Mouse (Mus musculus) midbrain, embryonic 12.5 days (tissue): Measurements from ENCODE around the gene Tango6. TPM values are rescaled to one million over a fixed set of nuclear protein-coding genes. Genes with fewer than 3 reads are reported as not detected.

Experiments used
- ATAC-seq: fragments of 200-750 bp; cut with Nextera tagmentation; 2 replicates; pipeline ENCODE4 v1.8.0; 2017; ENCODE audit warnings: low read depth, moderate TSS enrichment, moderate library complexity; ENCODE audit not compliant: low FRiP score
- H3K27ac ChIP-seq: fragments of 300-500 bp; sonication (generic); replicated peaks from 2 replicates; pipeline ENCODE4 v1.5.1; 2016; ENCODE audit warnings: mild to moderate bottlenecking
- H3K27me3 ChIP-seq: fragments of 300-500 bp; sonication (generic); 2 replicates; pipeline ENCODE4 v1.6.1; 2016; ENCODE audit warnings: mild to moderate bottlenecking
- H3K36me3 ChIP-seq: fragments of 300-500 bp; sonication (generic); 2 replicates; pipeline ENCODE4 v1.6.1; 2016
- H3K4me1 ChIP-seq: fragments of 300-500 bp; sonication (generic); 2 replicates; pipeline ENCODE4 v1.6.1; 2016
- H3K4me2 ChIP-seq: fragments of 300-500 bp; sonication (generic); replicated peaks from 2 replicates; pipeline ENCODE4 v1.6.1; 2016; ENCODE audit warnings: mild to moderate bottlenecking, moderate library complexity
- H3K4me3 ChIP-seq: fragments of 300-500 bp; sonication (generic); 2 replicates; pipeline ENCODE4 v1.5.1; 2016; ENCODE audit warnings: mild to moderate bottlenecking
- H3K9ac ChIP-seq: fragments of 300-500 bp; sonication (generic); replicated peaks from 2 replicates; pipeline ENCODE4 v1.6.1; 2016; ENCODE audit warnings: mild to moderate bottlenecking, moderate library complexity
- H3K9me3 ChIP-seq: fragments of 300-500 bp; sonication (generic); 2 replicates; pipeline ENCODE4 v1.6.1; 2016; ENCODE audit warnings: mild to moderate bottlenecking
- WGBS: fragments of 180-500 bp; shearing (Covaris S2); methylation state at CpG from one replicate; pipeline ENCODE4 v1.1.7; 2016; 5-methylcytosine and 5-hydroxymethylcytosine counted together
- polyA plus RNA-seq: library from polyadenylated mRNA; unstranded; fragments of >200 nt; fragmentation: Nextera tagmentation; extraction: Ambion mirVana; gene quantifications from 2 replicates; pipeline ENCODE4 v1.2.1, GENCODE M21; 2016

Tango6 gene
- polyA plus RNA-seq, 1 experiment from 2014 or later = 10.8 TPM

- H3K4me3 ChIP-seq = peak overlapping the region; percentile 96
- ATAC-seq = peak; percentile 84
- H3K9ac ChIP-seq = peak overlapping the region; percentile 97
- peak overlapping the region; percentile 94 for H3K27ac ChIP-seq
- no peaks in the 10 kb centered on the region for H3K27me3 ChIP-seq
- 1% methylated on average over 55 of the region's 57 CpGs for WGBS
- peaks cover 23% of the 10 kb centered on the region for H3K4me1 ChIP-seq
- peaks cover 13% of the 10 kb centered on the region for H3K36me3 ChIP-seq
- peak overlapping the region; percentile 82 for H3K4me2 ChIP-seq
- H3K9me3 ChIP-seq = no peaks in the 10 kb centered on the region
Measured at GRCm38 (mm10) chr8:106892806-106893451, 210.1 kb downstream of the Tango6 start.

GRCm38 (mm10) chr8:106893481-106894156 is 210.8 kb downstream of the Tango6 start, which contains the start of gene Utp4:
Gene Utp4, plus strand, starts transcription at chr8:106893636.
- Histone ChIP-seq H3K4me3 (peak within 1 kb of the TSS; percentile 96), H3K4me2 (peak within 1 kb of the TSS; percentile 82), H3K9ac (peak within 1 kb of the TSS; percentile 97), H3K9me3 (no peaks in the 10 kb centered on the region), H3K27ac (peak within 1 kb of the TSS; percentile 94), H3K36me3 (peaks cover 20% of the 10 kb centered on the region), H3K27me3 (no peaks in the 10 kb centered on the region), H3K4me1 (peaks cover 23% of the 10 kb centered on the region)
- WGBS = under 1% methylated on average over 63 of the region's 63 CpGs
- peak; percentile 96 for ATAC-seq

- 92% methylated on average over 5 of the region's 5 CpGs for WGBS
- H3K27me3 ChIP-seq = no peaks in the 10 kb centered on the region
- H3K4me3 ChIP-seq = no peak overlapping the region
- H3K9ac ChIP-seq = no peak overlapping the region
- no peak for ATAC-seq
- H3K4me1 ChIP-seq = peaks cover 3% of the 10 kb centered on the region
- H3K9me3 ChIP-seq = no peaks in the 10 kb centered on the region
- no peak overlapping the region for H3K27ac ChIP-seq
- no peak overlapping the region for H3K4me2 ChIP-seq
- peaks cover 75% of the 10 kb centered on the region for H3K36me3 ChIP-seq
Measured at GRCm38 (mm10) chr8:106899473-106899872, 216.6 kb downstream of the Tango6 start.

Other genes starting within 250 kb of the Tango6 start
- gene 6030452D12Rik, start 182.5 kb upstream of the Tango6 start, polyA plus RNA-seq = not detected in 2 replicates
- 2.4 and 3.8 TPM in 2 replicates for gene Cdh3, start 172.2 kb upstream of the Tango6 start, polyA plus RNA-seq
- gene Gm10073, start 109.6 kb upstream of the Tango6 start, polyA plus RNA-seq = 4.1 and 4.3 TPM in 2 replicates
- 4.9 and 6.1 TPM in 2 replicates for gene Cdh1, start 79.7 kb upstream of the Tango6 start, polyA plus RNA-seq
- 0.34 and 0.38 TPM in 2 replicates for gene Has3, start 187.2 kb downstream of the Tango6 start, polyA plus RNA-seq
- 49.7 and 54.2 TPM in 2 replicates for gene Utp4, start 210.6 kb downstream of the Tango6 start, polyA plus RNA-seq